Mouse (Mus musculus) lung, adult 2 months (tissue): ENCODE data around the gene Atp8a2.

ENCODE experiments used
- CTCF ChIP-seq: fragments of 200-500 bp; IDR thresholded peaks from 2 replicates; pipeline ENCODE4 v1.5.1; 2011; ENCODE audit warnings: mild to moderate bottlenecking, low read length, control low read depth; ENCODE audit not compliant: insufficient read depth
- POLR2A ChIP-seq: fragments of 200-500 bp; IDR thresholded peaks from 2 replicates; pipeline ENCODE4 v1.6.1; 2011; ENCODE audit warnings: low read depth, mild to moderate bottlenecking, control low read depth, low read length, borderline replicate concordance; ENCODE audit errors: extremely low read depth

DNA sequence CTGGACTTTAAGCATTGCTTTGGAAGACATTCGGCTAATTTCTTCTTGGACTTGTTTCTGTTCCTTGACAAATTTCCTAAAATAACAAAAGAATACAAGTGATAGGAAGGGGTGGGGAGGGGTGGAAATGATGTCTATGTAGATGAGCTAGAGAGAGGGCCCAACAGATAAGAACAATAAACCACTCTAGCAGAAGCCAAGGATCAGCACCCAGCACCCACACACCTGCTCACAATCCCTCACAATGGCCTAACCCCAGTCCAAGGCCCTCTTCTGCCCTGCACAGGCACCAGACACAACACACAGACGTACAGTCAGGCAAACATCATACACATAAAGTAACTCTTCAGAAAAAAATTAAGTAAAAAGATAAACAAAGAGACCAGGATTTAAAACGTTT is 41.6 kb upstream of the Atp8a2 start:
- TF ChIP-seq CTCF (no peak), POLR2A (no peak)
